Mouse (Mus musculus) liver, embryonic 13.5 days (tissue): Measurements from ENCODE around the gene Gpr68. TPM values are rescaled to one million over a fixed set of nuclear protein-coding genes. Genes with fewer than 3 reads are reported as not detected.

Experiments
- ATAC-seq: fragments of 200-750 bp; cut with Nextera tagmentation; 2 replicates; pipeline ENCODE4 v1.8.0; 2017; ENCODE audit warnings: low read depth, mild to moderate bottlenecking, moderate number of reproducible peaks, moderate library complexity
- DNase-seq: peaks from one replicate; pipeline ENCODE4 v3.0.0; 2022
- H3K27ac ChIP-seq: fragments of 300-500 bp; sonication (generic); 2 replicates; pipeline ENCODE4 v1.5.1; 2015; ENCODE audit warnings: moderate library complexity, mild to moderate bottlenecking, inconsistent platforms
- H3K27me3 ChIP-seq: fragments of 300-500 bp; sonication (generic); 2 replicates; pipeline ENCODE4 v1.6.1; 2015; ENCODE audit warnings: mild to moderate bottlenecking, inconsistent platforms
- H3K36me3 ChIP-seq: fragments of 300-500 bp; sonication (generic); 2 replicates; pipeline ENCODE4 v1.6.1; 2015; ENCODE audit warnings: mild to moderate bottlenecking, inconsistent platforms
- H3K4me1 ChIP-seq: fragments of 300-500 bp; sonication (generic); replicated peaks from 2 replicates; pipeline ENCODE4 v1.6.1; 2015; ENCODE audit warnings: inconsistent platforms
- H3K4me2 ChIP-seq: fragments of 300-500 bp; sonication (generic); 2 replicates; pipeline ENCODE4 v1.6.1; 2015; ENCODE audit warnings: inconsistent platforms, mild to moderate bottlenecking, moderate library complexity
- H3K4me3 ChIP-seq: fragments of 300-500 bp; sonication (generic); replicated peaks from 2 replicates; pipeline ENCODE4 v1.5.1; 2015; ENCODE audit warnings: mild to moderate bottlenecking, inconsistent platforms
- H3K9ac ChIP-seq: fragments of 300-500 bp; sonication (generic); 2 replicates; pipeline ENCODE4 v1.6.1; 2015; ENCODE audit warnings: mild to moderate bottlenecking, inconsistent platforms
- H3K9me3 ChIP-seq: fragments of 300-500 bp; sonication (generic); replicated peaks from 2 replicates; pipeline ENCODE4 v1.6.1; 2016; ENCODE audit warnings: inconsistent platforms
- WGBS: fragments of 180-500 bp; shearing (Covaris S2); methylation state at CpG from one replicate; pipeline ENCODE4 v1.1.7; 2015; ENCODE audit not compliant: insufficient replicate concordance; 5-methylcytosine and 5-hydroxymethylcytosine counted together
- polyA plus RNA-seq: library from polyadenylated mRNA; unstranded; fragments of >200 nt; fragmentation: Nextera tagmentation; extraction: Ambion mirVana; gene quantifications from 2 replicates; pipeline ENCODE4 v1.2.1, GENCODE M21; 2015

Gpr68 gene
- polyA plus RNA-seq, 1 experiment from 2014 or later = 0.08 TPM

- Histone ChIP-seq H3K36me3 (peaks cover 28% of the 10 kb centered on the region), H3K27me3 (peaks cover 33% of the 10 kb centered on the region), H3K27ac (no peak overlapping the region), H3K9ac (no peak overlapping the region), H3K4me1 (peaks cover 6% of the 10 kb centered on the region; the same call in 1 of the 2 replicates), H3K4me3 (no peak overlapping the region), H3K9me3 (no peaks in the 10 kb centered on the region), H3K4me2 (no peak overlapping the region)
- no peak for ATAC-seq
- 65% methylated on average over 6 of the region's 6 CpGs for WGBS
- no peak for DNase-seq
Measured at GRCm38 (mm10) chr12:100909765-100910164, 1.8 kb upstream of the Gpr68 start.

DNA sequence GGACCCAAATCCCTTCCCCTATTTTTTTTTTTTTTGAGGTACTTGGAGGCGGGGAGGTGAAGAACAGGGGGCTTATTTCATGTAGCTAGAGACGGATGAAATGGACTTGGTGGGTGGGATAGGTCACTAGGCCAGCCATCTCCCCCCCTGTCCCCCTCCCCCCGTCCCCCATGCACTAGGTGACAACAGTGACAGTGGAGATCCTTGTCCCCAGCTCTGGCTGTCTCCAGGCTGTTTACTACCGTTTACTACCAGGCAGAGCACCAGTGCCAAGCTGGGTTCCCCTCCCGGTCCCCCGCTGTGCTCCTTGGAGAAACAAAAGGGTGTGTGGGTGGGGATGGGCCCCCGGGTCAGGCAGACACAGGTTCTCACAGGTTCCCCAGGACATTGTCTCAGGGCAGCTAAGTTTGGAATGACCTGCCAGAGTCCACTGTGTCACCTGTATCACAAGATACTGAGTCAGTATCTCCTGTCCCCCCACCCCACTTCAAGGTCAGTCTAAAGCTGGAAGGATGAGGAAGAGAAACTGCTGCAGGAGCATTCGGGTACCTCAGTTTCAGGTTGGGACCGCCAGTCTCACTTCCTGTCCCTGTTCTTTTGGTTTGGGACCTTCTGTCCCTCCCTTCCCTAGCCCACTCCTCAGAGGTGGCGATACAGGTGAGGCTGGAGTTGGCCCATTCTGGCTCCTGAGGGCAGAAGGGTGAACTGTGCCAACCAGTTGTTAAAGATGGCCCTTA lies 468 bp upstream of the Gpr68 start:
- Histone ChIP-seq H3K4me1 (peaks cover 6% of the 10 kb centered on the region; the same call in 1 of the 2 replicates), H3K9me3 (no peaks in the 10 kb centered on the region), H3K9ac (no peak overlapping the region), H3K4me3 (peak overlapping the region; percentile 35; the same call in 1 of the 2 replicates), H3K27me3 (peaks cover 37% of the 10 kb centered on the region), H3K27ac (no peak overlapping the region), H3K4me2 (peak overlapping the region; percentile 55), H3K36me3 (peaks cover 15% of the 10 kb centered on the region)
- WGBS = 19% methylated on average over 10 of the region's 10 CpGs
- no peak for ATAC-seq
- no peak for DNase-seq

DNA sequence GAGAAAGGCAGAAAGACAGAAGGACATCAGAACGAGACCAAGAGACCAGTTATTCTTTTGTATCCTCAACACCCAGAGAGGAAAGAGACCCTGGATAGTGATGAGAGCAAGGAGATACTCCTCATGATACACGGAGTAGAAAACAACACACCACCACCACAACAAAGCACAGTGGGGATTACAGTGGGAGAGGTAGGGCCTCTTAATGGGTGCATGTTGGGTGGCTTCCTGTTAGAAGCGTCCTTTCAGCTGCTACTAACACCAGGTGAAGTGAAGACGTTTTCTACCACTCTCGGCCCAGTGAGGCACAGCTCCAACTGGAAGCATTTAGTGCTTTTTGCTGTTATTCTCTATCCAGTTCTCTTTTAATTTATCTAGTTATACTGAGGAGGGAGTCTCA lies 1.1 kb downstream of the Gpr68 start:
- H3K27me3 ChIP-seq = peaks cover 41% of the 10 kb centered on the region
- no peak for DNase-seq
- ATAC-seq = no peak
- peaks cover 6% of the 10 kb centered on the region; the same call in 1 of the 2 replicates for H3K4me1 ChIP-seq
- H3K27ac ChIP-seq = no peak overlapping the region
- H3K4me2 ChIP-seq = no peak overlapping the region
- 61% methylated on average over 5 of the region's 5 CpGs for WGBS
- no peak overlapping the region for H3K4me3 ChIP-seq
- no peak overlapping the region for H3K9ac ChIP-seq
- H3K9me3 ChIP-seq = no peaks in the 10 kb centered on the region
- H3K36me3 ChIP-seq = no peaks in the 10 kb centered on the region; the same call in 1 of the 2 replicates

- Histone ChIP-seq H3K36me3 (no peaks in the 10 kb centered on the region), H3K9ac (no peak overlapping the region), H3K27ac (no peak overlapping the region), H3K4me2 (no peak overlapping the region), H3K4me3 (no peak overlapping the region), H3K27me3 (peaks cover 67% of the 10 kb centered on the region), H3K9me3 (no peaks in the 10 kb centered on the region), H3K4me1 (peaks cover 11% of the 10 kb centered on the region; the same call in 1 of the 2 replicates)
- 70% methylated on average over 9 of the region's 9 CpGs for WGBS
- DNase-seq (no peak), ATAC-seq (no peak)
Measured at GRCm38 (mm10) chr12:100903761-100904160, 4.2 kb downstream of the Gpr68 start.

DNA sequence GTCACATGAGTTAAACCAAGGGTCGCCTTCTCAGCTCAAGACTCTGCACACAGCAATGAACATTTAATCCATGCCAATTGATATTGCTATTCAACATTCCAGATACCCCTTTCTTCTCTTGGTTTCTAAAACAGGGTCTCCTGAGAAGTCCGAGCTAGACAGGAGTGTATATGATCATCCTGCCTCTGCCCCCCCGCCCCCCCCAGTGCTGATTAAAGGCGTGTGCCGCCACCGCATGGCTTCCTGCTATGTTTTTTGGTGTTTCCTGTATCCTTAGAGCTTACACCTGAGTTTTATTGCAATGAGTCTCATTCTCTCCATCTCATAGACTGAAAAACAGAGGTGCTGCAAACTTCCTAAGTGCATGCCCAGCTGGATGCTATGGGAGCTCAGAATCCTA lies 6.6 kb downstream of the Gpr68 start:
- H3K4me2 ChIP-seq = no peak overlapping the region
- WGBS = 45% methylated on average over 6 of the region's 6 CpGs
- H3K27me3 ChIP-seq = peaks cover 67% of the 10 kb centered on the region
- H3K27ac ChIP-seq = no peak overlapping the region
- 0 out of 2 replicates have a peak, but pooled peaks cover 5% of the 10 kb centered on the region for H3K4me1 ChIP-seq
- no peak for DNase-seq
- no peak overlapping the region for H3K4me3 ChIP-seq
- no peak for ATAC-seq
- no peaks in the 10 kb centered on the region for H3K36me3 ChIP-seq
- H3K9me3 ChIP-seq = no peaks in the 10 kb centered on the region
- H3K9ac ChIP-seq = no peak overlapping the region

- 0 out of 2 replicates have a peak, but pooled peaks cover 5% of the 10 kb centered on the region for H3K4me1 ChIP-seq
- H3K9ac ChIP-seq = no peak overlapping the region
- no peak overlapping the region for H3K4me2 ChIP-seq
- no peak overlapping the region for H3K4me3 ChIP-seq
- no peaks in the 10 kb centered on the region for H3K36me3 ChIP-seq
- no peaks in the 10 kb centered on the region for H3K9me3 ChIP-seq
- H3K27me3 ChIP-seq = peaks cover 64% of the 10 kb centered on the region
- no peak overlapping the region for H3K27ac ChIP-seq
- 53% methylated on average over 6 of the region's 6 CpGs for WGBS
- ATAC-seq = no peak
- DNase-seq = no peak
Measured at GRCm38 (mm10) chr12:100900901-100901300, 7.1 kb downstream of the Gpr68 start.

GRCm38 (mm10) chr12:100899111-100899640 lies 8.8 kb downstream of the Gpr68 start:
- WGBS = under 1% methylated on average over 30 of the region's 30 CpGs
- H3K4me1 ChIP-seq = 0 out of 2 replicates have a peak, but pooled peaks cover 5% of the 10 kb centered on the region
- H3K36me3 ChIP-seq = no peaks in the 10 kb centered on the region
- H3K9ac ChIP-seq = no peak overlapping the region
- DNase-seq (no peak), ATAC-seq (no peak)
- peak overlapping the region; percentile 26 for H3K4me2 ChIP-seq
- no peaks in the 10 kb centered on the region for H3K9me3 ChIP-seq
- H3K27me3 ChIP-seq = peaks cover 63% of the 10 kb centered on the region
- H3K4me3 ChIP-seq = no peak overlapping the region
- H3K27ac ChIP-seq = no peak overlapping the region

DNA sequence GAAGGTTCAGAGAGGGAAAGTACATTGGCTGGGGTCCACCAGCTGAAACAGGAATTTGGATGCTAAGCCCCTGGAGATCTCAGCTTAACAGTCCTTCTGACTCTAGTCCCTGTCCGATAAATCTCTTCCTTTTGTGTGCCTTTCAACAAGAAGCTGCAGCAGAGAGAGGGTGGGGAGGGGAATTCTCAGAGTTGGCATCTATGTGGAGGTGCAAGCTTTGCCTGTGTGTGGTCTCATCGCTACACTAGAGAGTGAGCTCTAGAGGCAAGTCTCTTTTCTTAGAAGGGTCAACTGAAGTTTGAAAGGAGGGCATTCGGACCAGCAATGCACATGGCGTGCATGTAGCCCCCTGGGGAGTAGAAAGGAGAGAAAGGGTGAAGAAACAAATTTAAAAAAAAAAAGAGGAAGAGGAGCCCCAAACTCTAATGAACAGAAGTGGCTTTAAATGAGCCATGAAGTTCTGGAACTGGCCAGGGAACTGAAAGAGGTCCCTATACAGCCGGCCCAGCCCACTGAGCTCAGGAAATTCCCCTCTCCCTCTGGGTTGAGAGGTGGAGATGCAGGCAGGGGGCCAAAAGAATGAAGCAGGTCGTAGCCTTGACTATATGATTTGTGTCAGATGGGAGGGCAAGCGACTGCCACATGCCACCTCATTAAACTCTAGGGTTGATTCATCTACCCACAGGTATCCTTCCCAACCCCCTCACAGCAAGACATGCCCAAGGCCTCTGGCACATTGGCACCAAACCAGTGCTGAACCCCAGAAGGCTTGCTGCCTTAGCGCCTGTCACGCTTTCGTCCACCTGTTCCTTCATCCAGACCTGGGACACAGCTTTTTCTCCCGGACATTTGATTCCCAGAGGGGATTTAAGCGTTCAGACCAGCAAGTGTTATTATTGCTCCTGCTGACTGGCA lies 10.0 kb downstream of the Gpr68 start:
- Histone ChIP-seq H3K36me3 (no peaks in the 10 kb centered on the region), H3K4me3 (no peak overlapping the region), H3K27me3 (peaks cover 56% of the 10 kb centered on the region), H3K4me2 (no peak overlapping the region), H3K9ac (no peak overlapping the region), H3K9me3 (no peaks in the 10 kb centered on the region), H3K27ac (no peak overlapping the region), H3K4me1 (0 out of 2 replicates have a peak, but pooled peaks cover 5% of the 10 kb centered on the region)
- DNase-seq (no peak), ATAC-seq (no peak)
- WGBS = 34% methylated on average over 12 of the region's 12 CpGs

- H3K4me3 ChIP-seq = no peak overlapping the region
- no peak overlapping the region for H3K9ac ChIP-seq
- 20% methylated on average over 3 of the region's 3 CpGs for WGBS
- H3K9me3 ChIP-seq = no peaks in the 10 kb centered on the region
- H3K27ac ChIP-seq = no peak overlapping the region
- ATAC-seq (no peak), DNase-seq (no peak)
- H3K4me2 ChIP-seq = no peak overlapping the region
- 0 out of 2 replicates have a peak, but pooled peaks cover 5% of the 10 kb centered on the region for H3K4me1 ChIP-seq
- H3K27me3 ChIP-seq = peaks cover 54% of the 10 kb centered on the region
- no peaks in the 10 kb centered on the region for H3K36me3 ChIP-seq
Measured at GRCm38 (mm10) chr12:100896661-100897060, 11.3 kb downstream of the Gpr68 start.

DNA sequence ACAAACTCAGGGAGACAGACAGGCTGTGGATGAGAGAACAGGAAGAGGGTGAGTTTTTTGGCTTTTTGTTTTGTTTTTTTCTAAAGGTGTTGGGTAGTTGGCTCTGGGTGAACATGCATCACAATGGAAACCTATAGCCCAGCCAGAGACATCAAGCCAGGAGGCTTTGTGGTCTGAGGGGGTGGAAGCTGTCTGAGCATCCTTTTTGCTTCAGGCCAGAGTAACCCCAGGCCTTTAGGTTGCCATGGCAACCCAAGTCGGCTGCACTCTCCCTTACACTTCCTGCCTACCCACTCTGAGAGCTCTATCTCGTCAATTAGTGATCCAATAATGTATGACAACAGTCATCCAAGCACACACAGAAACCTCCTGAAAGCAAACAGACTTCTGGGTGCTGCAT lies 12.5 kb downstream of the Gpr68 start:
- ATAC-seq = no peak

GRCm38 (mm10) chr12:100890548-100890947 lies 17.4 kb downstream of the Gpr68 start:
- H3K9ac ChIP-seq = no peak overlapping the region
- H3K36me3 ChIP-seq = no peaks in the 10 kb centered on the region
- H3K4me2 ChIP-seq = no peak overlapping the region
- no peaks in the 10 kb centered on the region for H3K4me1 ChIP-seq
- no peak for ATAC-seq
- H3K27ac ChIP-seq = no peak overlapping the region
- H3K9me3 ChIP-seq = no peaks in the 10 kb centered on the region
- H3K27me3 ChIP-seq = peaks cover 13% of the 10 kb centered on the region; the same call in 1 of the 2 replicates
- no peak for DNase-seq
- 46% methylated on average over 3 of the region's 3 CpGs for whole genome bisulfite sequencing
- no peak overlapping the region for H3K4me3 ChIP-seq

More for the DNA sequence above, 12.5 kb downstream of the Gpr68 start:
- 0 out of 2 replicates have a peak, but pooled peaks cover 5% of the 10 kb centered on the region for H3K4me1 ChIP-seq
- H3K4me2 ChIP-seq = no peak overlapping the region
- no peaks in the 10 kb centered on the region for H3K9me3 ChIP-seq
- H3K27ac ChIP-seq = no peak overlapping the region
- no peak overlapping the region for H3K4me3 ChIP-seq
- H3K9ac ChIP-seq = no peak overlapping the region
- 2% methylated on average over 2 of the region's 2 CpGs for WGBS
- DNase-seq = no peak
- H3K36me3 ChIP-seq = no peaks in the 10 kb centered on the region
- H3K27me3 ChIP-seq = peaks cover 43% of the 10 kb centered on the region
